Mouse (Mus musculus) adrenal gland, adult 2 months (tissue): ENCODE results near the gene Mfsd2a. TPM values are rescaled to one million over a fixed set of nuclear protein-coding genes. Genes with fewer than 3 reads are reported as not detected.
"Not testable (repeated sequence)": the region's sequence is repeated elsewhere in the genome, so short reads cannot be mapped to it uniquely, and the experiment has no call there.

ENCODE experiments used
- DNase-seq: peaks from one replicate; pipeline ENCODE4 v3.0.0; 2021
- long read RNA-seq: library from polyadenylated mRNA; stranded (forward); transcript quantifications from one replicate; pipeline ENCODE4 v2.0.0, GENCODE M21; 2021
- polyA plus RNA-seq: library from polyadenylated mRNA; depleted of rRNA; stranded (reverse); fragments of >200 nt; gene quantifications from 2 replicates; pipeline ENCODE4 v1.2.3, GENCODE M21; 2012; rRNA removed
- total RNA-seq, 2 experiments: library from RNA; stranded (reverse); gene quantifications; 2 replicates each; pipeline ENCODE4 v1.2.3; 2021

The Mfsd2a gene
- 10 to 100 TPM in 1 of 2 experiments, 1 to 10 TPM in 1; 3.7 to 28.5 TPM for total RNA-seq
- polyA plus RNA-seq = 0.46 and 0.62 TPM in 2 replicates
- long read RNA-seq, partial matches to known transcripts = 0 of 3 reads
- long read RNA-seq, other reads (novel, unspliced or antisense) = 3 of 3 reads

DNA sequence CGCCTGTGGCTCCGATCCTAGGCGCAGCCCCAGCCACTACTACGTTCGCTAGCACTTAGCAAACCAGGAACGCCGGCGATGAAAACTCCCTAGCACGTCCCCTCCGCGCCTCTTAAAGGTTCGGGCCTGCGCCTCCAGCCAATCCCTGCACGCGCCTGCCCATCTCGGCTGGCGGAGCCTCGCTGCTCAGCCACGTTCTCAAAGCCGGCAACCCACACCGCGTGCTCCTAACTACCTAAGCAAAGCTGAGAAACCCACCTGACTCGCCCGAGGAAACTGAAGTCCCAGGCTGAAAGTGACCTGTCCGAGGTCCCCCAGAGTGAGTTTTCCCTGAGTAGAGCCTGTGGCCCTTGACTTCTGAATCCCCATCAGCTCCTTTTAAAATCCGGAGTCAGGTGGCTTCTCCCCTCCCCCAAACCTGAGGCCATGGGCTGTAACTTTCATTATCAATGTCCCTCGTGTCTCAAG is at the start of gene Mfsd2a:
Gene Mfsd2a (minus strand): TSS at position 89 of the 468 bp plus-strand sequence.
- peak; percentile 84 for DNase-seq

DNA sequence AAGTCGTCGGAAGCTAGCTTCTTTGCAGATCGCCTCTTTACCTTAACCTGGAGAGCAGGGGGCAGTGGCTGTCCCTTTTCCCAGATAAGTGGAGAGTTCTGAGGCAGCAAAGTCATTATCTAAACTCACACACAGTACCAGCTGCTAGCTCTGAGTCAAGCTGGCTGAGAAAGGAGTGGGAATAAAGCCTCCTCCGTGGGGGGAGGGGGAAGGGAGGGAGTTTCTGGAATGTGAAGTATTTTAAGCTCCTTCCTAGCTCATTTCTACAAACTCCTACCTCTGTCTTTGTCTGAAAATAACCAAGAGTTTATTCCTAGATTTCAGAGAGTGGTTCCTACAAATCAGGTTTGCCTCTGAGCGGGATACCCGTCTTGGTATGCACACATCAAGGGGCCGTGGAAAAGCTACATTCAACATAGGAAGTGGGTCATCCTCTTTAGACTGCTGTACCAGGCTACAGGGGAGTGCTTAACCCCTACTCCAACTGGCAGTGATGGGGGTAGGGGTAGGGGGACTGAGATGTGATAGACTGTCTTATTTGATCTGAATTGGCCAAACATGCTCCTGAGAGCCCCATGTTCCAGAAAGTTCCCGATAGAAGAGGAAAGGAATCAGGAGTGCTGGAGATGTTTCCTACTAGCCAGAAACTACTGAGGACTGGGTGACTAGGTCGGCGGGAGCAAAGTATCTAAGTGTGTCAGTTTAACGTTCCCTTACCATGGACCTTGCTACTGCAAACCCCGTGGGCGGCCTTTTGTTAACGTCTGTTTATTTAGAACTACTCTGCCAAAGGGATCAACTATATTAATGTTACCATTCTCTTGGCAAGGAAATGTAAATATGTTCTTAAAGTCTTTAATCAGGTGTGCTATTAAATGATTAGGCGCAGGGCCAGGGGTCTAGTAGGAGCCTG is 44.3 kb upstream of the Mfsd2a start:
- no peak for DNase-seq

DNA sequence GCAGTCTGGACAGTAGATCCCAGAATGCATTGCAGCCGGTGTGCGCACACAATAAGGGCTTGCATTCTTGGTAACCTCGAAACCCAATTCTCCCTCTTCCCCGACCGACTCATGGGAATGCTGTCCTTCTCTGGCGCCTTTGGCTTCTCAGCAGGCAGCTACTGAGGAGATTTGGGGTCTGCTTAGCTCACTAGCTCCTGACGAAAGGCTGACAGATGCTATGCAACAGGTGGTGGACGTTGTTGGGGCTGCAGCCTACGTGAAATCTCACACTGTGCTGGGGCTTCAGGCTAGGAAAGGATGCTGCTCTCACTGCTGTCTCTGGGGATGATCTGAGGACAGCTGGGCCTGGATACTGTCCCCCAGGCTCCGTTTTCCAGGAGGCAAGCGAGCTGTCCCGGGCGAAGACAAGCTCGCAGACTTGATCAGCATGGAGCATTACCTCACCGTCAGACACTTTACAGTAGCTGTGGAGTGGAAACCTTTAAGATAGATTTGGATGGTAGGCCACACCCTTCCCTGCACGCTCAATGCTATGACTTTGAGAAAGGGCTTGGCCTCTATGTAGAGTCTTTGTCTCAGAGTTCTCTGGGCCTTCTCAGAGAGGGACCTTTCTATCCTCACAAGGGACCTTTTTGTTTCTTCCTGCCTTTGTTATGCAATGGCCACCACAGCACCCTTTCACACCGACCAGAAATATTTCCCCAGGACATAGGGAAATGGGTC is 39.8 kb upstream of the Mfsd2a start:
- DNase-seq = no peak

DNA sequence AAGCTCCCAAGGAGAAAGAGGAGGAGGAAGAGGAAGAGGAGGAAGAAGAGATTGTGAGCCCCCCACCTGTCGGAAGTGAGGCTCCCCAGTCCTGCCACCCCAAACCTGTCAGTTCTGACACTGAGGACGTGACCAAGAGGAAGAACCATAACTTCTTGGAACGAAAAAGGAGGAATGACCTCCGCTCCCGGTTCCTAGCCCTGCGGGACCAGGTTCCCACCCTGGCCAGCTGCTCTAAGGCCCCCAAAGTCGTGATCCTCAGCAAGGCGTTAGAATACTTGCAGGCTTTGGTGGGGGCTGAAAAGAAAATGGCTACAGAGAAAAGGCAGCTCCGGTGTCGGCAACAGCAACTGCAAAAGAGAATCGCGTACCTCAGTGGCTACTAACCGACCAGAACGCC is 39.1 kb upstream of the Mfsd2a start:
- DNase-seq = no peak

DNA sequence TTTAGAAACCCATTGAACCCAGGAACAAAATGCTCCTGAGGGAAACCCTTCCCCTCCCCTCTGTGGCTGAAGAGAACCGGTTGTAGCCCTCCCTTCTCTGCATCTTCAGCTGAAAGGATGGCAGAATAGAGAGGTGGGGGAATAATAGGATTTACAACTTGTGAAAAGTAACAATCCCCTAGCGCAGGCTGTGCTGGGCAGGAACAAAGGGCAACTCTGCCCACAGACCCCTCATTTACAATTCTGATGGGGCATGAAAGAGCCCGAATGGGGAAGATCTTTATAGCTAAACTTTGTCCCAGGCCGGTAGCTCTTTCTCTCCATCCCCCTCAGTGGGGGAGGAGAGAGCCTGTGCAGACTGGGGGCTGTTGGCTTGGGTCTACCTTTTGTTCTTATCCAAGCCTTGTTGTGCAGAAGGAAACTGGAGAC is 38.3 kb upstream of the Mfsd2a start:
- DNase-seq = no peak

DNA sequence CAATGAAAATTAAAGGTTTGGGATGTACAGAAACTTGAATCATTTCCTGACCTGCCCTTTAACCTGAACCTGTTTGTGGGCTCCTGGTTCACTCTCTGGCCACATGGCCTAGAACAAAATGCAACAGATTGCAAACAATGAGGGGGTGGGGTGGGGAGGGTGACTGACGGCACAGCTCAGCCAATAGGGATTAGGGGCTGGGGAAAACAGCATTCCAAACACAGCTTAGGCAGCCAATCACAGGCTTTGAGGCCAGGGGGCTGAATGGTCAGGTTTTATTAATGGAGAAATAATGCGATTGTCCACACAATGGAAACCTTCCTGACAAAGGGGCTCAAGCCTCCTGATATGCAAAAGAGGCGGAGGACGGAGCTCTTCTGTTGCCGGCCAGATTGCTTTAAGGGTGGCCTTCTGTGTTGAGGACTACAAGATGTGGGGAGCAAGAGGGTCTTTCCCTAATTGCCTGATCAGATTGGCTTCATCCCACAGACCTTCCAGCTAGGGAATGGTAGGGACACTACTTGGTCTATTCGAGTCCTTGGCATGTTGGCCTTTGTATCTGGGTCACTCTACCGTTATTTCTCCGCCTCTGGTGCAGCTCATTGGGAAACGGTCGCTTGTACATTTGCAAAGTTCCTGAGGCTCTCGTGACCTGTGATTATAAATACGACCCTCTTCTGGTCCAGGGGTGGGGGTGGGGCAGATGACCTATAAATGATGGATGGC is 37.7 kb upstream of the Mfsd2a start:
- DNase-seq = no peak

DNA sequence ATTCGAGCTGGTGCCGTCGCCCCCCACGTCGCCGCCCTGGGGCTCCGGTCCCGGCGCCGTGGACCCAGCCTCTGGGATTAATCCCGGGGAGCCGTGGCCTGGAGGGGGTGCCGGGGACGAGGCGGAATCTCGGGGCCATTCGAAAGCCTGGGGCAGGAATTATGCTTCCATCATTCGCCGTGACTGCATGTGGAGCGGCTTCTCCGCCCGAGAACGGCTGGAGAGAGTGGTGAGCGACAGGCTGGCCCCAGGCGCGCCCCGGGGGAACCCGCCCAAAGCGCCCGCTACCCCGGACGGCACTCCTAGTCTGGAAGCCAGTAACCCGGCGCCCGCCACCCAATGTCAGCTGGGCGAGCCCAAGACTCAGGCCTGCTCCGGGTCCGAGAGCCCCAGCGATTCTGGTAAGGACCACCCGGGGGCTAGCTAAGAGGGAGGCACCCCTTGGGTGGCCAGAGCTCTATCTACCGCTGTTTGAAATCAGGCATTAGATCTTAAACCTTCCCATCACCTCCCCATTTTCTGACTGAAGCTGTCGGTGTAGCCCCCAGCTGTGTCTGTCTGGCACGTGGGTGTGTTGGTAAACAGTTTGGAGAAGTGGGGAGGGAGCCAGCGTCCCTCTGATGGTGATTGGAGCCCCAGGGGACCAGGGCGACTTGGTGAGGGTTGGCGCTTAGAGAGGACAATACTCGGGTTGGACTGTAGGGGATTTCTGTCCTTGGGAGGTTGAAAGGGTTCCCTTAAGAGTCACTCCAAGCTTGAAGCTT is 35.8 kb upstream of the Mfsd2a start:
- DNase-seq = no peak

DNA sequence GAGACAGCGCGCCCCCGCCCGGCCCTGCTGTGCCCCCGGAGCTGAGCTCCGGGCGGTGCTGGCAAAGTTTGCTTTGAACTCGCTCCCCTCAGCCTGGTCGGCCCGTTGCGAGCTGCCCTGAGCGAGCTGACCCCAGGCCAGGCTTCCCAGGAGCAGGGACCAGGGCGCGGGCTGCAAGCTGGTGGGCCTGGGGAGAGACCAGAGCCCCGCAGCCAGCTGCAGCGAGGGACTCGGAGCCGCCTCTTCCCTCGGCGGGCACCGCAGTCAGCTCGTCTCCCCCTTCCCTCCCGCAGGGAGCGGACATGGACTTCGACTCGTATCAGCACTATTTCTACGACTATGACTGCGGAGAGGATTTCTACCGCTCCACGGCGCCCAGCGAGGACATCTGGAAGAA is 35.2 kb upstream of the Mfsd2a start:
- DNase-seq = peak; percentile 57

DNA sequence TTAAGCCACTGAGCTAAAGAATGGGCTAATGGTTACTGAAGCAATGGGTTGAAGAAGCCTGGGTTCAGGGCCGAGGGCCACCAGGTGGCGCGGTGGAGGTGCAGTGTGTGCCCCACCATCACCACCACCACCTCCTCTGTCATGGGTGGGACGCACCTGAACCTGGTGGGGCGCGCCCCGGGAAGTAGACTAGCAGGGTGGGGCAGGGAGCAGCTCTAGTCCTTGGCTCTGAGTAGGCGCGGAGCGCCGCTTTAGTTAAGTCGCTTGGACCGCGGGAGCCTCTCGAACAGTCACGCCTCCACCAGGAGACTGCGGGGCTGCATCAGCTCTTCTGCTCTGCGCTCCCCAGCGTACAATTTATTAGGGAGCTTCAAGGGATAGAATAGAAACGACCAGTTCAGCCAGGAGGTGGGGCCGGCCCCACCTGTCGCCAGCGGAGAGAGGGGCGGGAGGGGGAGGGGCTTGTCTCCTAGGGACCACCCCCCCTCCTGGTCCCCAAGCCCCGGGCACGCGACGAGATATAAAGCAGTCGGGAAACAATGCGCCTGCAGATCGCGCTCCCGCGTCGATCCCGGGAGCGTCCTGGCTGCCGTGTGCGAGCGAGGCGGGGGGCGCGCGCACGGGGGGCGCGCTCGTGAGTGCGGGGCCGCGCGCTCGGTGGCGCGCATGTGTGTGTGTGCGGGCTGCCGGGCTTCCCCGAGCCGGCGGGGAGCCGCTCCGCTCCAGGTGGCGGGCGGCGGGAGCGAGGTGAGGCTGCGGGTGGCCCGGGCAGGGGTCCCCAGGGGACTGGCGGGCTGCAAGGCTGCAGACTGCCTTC is 34.6 kb upstream of the Mfsd2a start, which contains the start of gene Mycl:
Gene Mycl (plus strand): TSS at position 249 of the 817 bp plus-strand sequence.
- DNase-seq = peak; percentile 87

DNA sequence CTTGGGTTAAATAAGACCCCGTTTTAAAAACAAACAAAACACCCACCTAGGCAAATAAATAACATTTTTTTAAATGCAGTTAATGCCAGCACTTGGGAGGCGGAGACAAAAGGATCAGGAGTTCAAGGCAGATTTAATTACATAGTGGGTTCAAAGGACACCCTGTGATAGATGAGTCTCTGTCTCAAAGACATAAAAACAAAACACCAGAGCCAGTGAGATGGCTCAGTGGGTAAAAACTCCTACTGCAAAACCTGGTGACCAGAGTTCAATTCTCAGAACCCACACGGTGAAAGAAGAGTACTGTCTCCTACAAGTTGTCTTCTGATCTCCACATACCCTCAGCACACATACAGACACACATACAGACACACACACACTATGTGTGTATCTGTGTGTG is 31.3 kb upstream of the Mfsd2a start:
- DNase-seq = no peak

DNA sequence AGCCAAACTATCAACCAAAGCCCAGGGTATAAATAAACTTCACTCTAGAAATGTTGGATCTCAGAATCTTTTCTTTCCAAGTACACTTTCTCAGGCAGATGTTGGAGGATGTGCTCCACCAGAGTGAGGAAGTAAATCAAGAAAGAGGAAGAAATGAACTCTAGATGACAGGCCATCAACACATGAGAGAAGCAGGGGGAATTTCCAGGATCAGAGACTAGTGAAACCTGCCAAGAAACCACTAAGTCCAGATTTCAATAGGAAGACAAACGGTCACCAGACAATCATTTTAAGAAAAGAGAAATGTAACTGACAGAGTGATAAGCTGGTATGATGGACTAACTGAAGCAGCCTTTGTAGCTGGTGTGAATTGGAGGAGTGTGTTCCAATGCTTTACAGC is 30.2 kb upstream of the Mfsd2a start:
- DNase-seq = no peak

DNA sequence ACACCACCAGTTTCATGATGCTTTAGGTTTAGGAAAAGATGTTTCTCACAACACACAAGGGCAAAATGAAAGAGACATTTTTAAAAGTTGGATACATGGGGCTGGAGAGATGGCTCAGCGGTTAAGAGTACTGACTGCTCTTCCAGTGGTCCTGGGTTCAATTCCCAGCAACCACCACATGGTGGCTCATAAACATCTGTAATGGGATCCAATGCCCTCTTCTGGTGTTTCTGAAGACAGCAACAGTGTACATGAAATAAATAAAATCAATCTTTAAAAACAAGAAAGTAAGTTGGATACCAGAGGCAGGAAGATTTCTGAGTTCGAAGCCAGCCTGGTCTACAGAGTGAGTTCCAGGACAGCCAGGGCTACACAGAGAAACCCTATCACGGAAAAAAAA is 27.0 kb upstream of the Mfsd2a start:
- DNase-seq = not testable (repeated sequence)

DNA sequence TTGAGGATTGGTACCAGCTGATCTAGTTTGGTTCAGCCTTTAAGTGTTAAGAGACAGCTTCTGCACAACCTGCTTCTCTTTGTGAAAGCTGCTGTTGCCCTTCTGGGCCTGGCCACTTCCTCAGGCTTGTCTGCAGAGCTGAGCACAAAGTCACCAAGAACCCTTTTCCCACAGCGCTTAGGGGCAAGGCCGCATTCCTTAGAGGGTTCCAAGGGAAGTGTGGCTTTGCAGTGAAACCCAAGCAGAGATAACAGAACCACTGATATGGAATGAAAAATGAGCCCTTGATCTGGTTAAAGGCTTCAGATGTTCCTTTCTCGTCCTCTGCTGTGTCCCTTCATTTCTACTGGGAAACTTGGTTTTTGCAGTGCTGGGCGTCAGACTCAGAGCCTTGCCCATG is 26.4 kb upstream of the Mfsd2a start:
- peak; percentile 32 for DNase-seq

DNA sequence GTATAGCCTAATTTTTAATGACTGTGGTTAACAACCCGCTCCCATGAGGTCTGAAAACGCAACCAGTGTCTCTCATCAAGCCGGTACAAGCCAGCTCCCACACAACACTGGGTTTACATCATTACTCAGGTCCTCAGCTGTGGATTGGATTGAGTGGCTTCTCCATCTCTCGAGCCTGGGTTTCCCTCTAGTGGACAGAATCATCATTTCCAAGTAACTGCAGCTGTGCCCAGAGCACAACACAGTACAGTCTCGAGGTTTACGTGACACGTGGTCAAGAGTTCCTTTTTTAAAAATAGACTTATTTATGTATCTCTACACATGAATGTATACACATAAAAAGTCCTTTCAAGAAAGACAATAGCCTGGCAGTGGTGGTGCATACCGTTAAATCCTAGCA is 24.1 kb upstream of the Mfsd2a start:
- peak; percentile 55 for DNase-seq

DNA sequence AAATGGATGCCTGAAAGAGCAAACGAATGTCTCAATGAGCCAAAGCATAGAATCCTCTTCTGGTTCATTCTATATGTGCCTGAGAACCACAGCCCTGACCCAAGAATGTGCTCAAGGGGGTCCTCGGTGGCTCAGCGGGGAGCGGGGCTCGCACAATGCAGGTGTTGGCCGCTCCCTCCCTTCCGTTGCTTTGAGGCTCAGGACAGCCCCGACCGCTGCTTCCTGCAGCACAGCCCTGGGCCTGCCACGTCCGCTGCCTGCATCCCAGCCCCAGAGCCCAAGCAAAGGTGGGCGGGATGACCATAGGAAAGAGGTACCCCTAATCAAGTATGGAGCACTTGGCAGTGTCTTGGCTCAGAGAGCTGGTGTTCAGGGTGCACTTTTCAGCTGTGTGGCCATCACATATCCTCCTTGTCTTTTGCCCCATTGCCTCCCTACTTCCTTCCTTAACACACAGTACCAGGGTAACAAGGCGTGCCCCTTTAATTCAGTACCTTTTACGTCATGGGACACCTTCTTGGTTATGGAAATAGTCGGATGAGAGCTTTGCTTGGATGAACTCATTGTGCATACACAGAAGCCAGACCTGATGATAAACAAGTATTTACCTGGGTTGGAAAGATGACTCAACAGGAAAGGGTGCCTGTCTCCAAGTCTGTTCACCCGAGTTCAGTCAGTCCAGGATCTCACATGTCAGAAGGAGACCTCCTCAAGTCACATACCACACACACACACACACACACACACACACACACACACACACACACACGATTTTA is 22.7 kb upstream of the Mfsd2a start:
- no peak for DNase-seq

DNA sequence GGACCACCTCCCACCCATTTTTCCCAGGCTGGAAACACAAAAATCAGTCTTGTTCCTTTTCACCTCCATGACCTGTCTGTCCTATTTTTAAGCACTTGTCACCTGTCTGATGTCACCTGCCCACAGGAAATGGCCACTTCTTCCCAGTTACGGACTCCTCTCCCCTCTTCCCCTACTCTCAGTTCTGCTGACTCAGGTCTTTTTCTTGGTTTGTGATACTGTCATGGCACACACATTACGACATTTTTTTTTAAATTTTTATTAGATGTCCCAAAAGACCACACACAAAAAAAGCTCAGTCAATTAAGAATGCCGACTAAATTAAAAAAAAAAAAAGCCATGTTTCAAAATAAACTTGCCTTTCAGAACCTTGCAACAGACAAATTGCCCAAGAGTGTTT is 21.5 kb upstream of the Mfsd2a start:
- no peak for DNase-seq

DNA sequence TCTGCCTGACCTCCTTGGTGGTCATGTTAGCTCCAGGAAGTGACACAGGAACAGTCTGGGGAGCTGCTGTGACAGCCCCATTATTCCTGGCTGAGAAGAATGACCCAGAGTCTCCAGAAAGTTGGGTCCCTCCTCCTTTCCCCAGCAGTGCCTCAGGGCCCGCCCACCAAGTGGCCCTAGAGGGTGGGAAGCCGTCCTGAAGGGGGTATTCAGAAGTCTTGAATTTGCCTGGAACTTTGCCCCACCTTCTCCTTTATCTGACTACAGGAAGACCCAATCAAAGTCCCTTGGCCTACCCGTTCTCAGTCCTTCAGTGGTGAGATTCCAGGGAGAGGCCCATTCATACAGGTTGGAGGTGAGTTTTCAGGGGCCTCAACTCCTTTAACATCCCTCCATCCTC is 20.9 kb upstream of the Mfsd2a start:
- DNase-seq = no peak

DNA sequence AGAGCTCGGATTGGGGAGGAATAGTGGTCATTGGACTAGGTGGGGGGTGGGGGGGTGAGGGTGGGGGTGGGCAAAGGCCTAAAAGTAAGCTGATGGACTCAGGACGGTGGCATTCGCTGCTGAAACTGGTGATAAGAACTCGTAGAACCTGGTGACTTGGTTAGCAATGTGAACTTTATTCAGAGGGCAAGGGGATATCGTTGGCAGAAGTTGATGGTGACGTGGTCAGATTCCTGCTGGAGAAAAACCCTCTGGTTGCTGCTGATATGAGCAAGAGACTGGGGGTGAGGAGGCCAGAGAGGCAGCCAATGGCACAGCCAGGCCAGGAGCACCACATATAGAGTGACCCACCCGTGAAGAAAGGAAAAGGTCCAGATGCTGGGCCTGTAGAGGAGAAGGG is 20.2 kb upstream of the Mfsd2a start:
- DNase-seq = no peak

DNA sequence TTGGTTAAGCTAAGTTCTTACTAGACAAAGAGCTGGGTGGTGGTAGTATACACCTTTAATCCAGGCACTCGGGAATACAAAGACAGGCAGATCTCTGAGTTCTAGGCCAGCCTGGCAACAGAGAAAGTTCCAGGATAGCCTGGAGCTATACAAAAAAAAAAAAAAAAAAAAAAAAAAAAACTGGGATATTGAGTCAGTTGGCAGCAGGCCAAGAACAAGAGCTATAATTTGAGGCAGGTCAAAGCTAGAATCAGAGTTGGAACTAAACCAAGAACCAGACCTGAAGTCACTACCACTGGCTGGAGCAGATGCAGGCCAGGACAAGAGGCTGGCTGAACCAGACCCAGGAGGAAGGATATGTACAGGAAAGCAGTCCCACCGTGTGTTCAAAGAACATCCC is 19.7 kb upstream of the Mfsd2a start:
- DNase-seq = no peak

DNA sequence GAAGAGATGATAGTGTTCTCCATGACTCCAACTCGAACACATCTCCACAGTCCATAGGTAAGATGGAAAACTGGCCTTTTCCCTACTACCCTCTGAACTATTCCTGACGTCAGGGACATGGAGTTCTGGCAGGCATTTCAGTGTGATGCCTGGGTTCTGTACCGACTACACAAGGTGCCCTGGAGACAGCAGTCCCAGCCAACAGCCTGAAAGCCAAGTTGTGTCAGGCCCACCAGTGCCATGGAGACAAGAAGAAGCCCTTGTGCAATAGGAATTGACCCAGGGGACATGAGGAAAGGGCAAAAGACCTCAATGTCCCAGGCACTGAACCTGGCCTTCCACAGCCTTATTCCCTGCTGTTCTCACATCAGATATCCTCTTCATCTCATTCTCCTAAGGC is 18.8 kb upstream of the Mfsd2a start:
- DNase-seq = peak; percentile 34
